ENCODE assay signal across 8 mouse cellular contexts in the genomic region with DNA sequence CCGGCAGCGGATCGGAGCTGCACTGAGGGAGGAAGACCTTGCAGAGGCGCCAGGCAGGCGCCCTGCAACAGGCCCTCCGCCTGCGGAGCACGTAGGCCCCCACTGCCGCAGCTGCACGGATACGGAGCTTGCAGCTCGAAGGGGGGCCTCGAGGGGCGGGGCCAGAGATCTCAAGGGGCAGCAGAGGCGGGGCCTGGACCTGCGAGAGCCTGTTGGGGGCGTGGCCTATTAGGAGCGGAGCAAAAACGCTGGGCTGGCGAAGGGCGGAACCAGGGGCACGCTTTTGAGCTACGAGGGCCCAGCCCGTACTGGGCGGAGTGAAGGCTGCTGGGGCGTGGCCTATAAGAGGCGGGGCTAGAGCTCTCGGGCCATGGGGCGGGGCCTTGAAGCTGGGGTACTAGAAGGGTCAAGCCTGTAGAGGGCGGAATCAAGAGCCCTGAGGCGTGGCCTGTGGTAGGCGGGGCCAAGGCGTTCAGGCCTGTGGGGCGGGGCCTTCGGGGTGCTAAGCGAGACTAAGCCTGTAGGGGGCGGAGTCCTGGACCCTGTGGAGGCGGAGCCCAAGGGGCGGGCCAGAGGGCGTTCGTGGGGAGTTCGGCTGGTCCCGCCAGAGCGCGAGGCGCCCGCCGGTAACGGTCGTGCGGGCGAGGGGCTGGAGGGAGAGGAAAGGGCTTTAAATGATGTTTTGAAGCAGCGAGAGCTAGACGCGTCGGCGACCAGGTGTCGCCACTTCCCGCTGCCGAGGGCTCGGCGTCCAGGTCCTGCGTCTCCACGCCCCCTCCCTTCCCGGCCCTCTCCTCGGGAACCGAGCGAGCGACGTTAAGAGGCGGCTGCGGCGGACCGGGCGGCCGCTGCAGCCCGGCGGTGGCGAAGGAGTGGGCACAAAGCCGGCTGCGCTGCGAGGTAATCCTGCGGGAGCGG. TPM values are rescaled to one million over a fixed set of nuclear protein-coding genes. Genes with fewer than 3 reads are reported as not detected.
DNase-seq lines count a peak whose midpoint lies in the region; ATAC-seq and TF ChIP-seq lines count a peak whose summit lies in the region.

No protein-coding gene starts in this region.

- no peaks in the 10 kb centered on the region for H3K9me3 ChIP-seq in ES-E14 (ENCODE audit: control insufficient read depth, insufficient read depth, low read depth, low read length)
- no peaks in the 10 kb centered on the region for H3K9me3 ChIP-seq in forebrain, embryonic 15.5 days

- WGBS in forebrain, embryonic 15.5 days, result under 1% methylated on average over 84 of the region's 84 CpGs
- WGBS in lung, adult 2 months, result under 1% methylated on average over 83 of the region's 84 CpGs

- peaks cover 3 to 5% of the 10 kb centered on the region in 2 experiments; a peak in 1 of 4 replicates for H3K4me1 ChIP-seq in ES-E14 (ENCODE audit: control insufficient read depth in 2 of 2, insufficient read depth in 2 of 2, low read length in 2 of 2, poor library complexity in 1 of 2)
- H3K4me1 ChIP-seq in forebrain, embryonic 15.5 days, result peaks cover 30% of the 10 kb centered on the region
- H3K4me1 ChIP-seq in lung, adult 2 months (ENCODE audit: control insufficient read depth, insufficient read depth, low read length), result no peaks in the 10 kb centered on the region; the same call in 1 of the 2 replicates

- peak; percentile 94 for ATAC-seq in forebrain, embryonic 15.5 days (replicated peaks)
- peak; percentile 88 for ATAC-seq in neutrophil, adult 5-6 weeks (ENCODE audit: extremely low read depth, insufficient number of reproducible peaks, low FRiP score, poor library complexity, severe bottlenecking)

- 0 out of 2 replicates have a peak, but pooled peaks have one; percentile 2 for TF ChIP-seq CTCF in lung, adult 2 months (IDR thresholded peaks at IDR 0.05; ENCODE audit: insufficient read depth, low read length)

- H3K27ac ChIP-seq in ES-E14 (ENCODE audit: insufficient read depth, low read depth, low read length, poor library complexity, severe bottlenecking), result no peak overlapping the region
- peak overlapping the region; percentile 54 for H3K27ac ChIP-seq in forebrain, embryonic 15.5 days (replicated peaks)

- TF ChIP-seq POLR2A in lung, adult 2 months (IDR thresholded peaks at IDR 0.05; ENCODE audit: borderline replicate concordance, extremely low read depth, low read depth, low read length), result peak; percentile 99

- intact Hi-C loops in heart, postnatal 25 days (cut with DNase I), result loop anchor here (2.0 to 10.0 kb wide), 6 partner anchors 35 to 222 kb away; partner anchors contain the start of gene Mxi1

- H3K9ac ChIP-seq in ES-E14 (ENCODE audit: insufficient read depth, low read depth, low read length, poor library complexity, severe bottlenecking), result peak overlapping the region; percentile 77
- peak overlapping the region; percentile 76 for H3K9ac ChIP-seq in forebrain, embryonic 15.5 days (replicated peaks)

- peak overlapping the region; percentile 97 for H3K4me2 ChIP-seq in forebrain, embryonic 15.5 days (replicated peaks)

- in situ Hi-C loops in ES-E14 (cut with MboI; ENCODE audit: low sequenced_read_pairs in 2 of 2, unreplicated experiment in 2 of 2), result no loop called here

- H3K27me3 ChIP-seq in forebrain, embryonic 15.5 days, result no peaks in the 10 kb centered on the region

- DNase-seq in ES-E14 (ENCODE audit: low read depth, low spot score), result peak; percentile 99
- peak; percentile 100 for DNase-seq in cerebellum, adult 11-12 months
- DNase-seq in heart, postnatal 25 days (ENCODE audit: low spot score), result peak; percentile 100
- DNase-seq in layer of hippocampus, adult 18-20 months (ENCODE audit: low spot score in 2 of 2), result peak; percentile 100
- peak; percentile 100 for DNase-seq in lung, adult 2 months
- DNase-seq in thymus, adult 18-20 months, result peak; percentile 100

- peak overlapping the region; percentile 84 to 89 for H3K4me3 ChIP-seq in ES-E14 (ENCODE audit: insufficient read depth in 1 of 2, low read depth in 1 of 2, low read length in 2 of 2, poor library complexity in 1 of 2, severe bottlenecking in 1 of 2)
- peak overlapping the region; percentile 91 for H3K4me3 ChIP-seq in forebrain, embryonic 15.5 days
- H3K4me3 ChIP-seq in lung, adult 2 months (replicated peaks; ENCODE audit: extremely low read depth, low read depth, low read length), result peak overlapping the region; percentile 94

- H3K36me3 ChIP-seq in ES-E14 (ENCODE audit: control insufficient read depth, insufficient read depth, low read length, poor library complexity, severe bottlenecking), result no peaks in the 10 kb centered on the region
- no peaks in the 10 kb centered on the region for H3K36me3 ChIP-seq in forebrain, embryonic 15.5 days

TF ChIP-seq in ES-E14, 5 proteins besides CTCF, POLR2A, EP300 and RAD21:
- TF ChIP-seq ZC3H11A (IDR thresholded peaks at IDR 0.05; ENCODE audit: borderline replicate concordance, low read depth, low read length), result no peak
- TF ChIP-seq ZNF384 (IDR thresholded peaks at IDR 0.05; ENCODE audit: low read depth, low read length), result no peak
- no peak for TF ChIP-seq CHD2 (IDR thresholded peaks at IDR 0.05; ENCODE audit: low read depth, low read length)
- TF ChIP-seq MAFK (IDR thresholded peaks at IDR 0.05; ENCODE audit: insufficient read depth, low read depth, low read length), result 0 out of 2 replicates have a peak, but pooled peaks have one; percentile 15
- TF ChIP-seq HCFC1 (IDR thresholded peaks at IDR 0.05; ENCODE audit: borderline replicate concordance, insufficient read depth, low read length), result 0 out of 2 replicates have a peak, but pooled peaks have one; percentile 47

RNA-seq across cellular contexts. Expression of gene Add3, which starts 2.2 kb away (rescaled TPM):
- 8.5 and 11.8 TPM in 2 replicates for total RNA-seq in ES-E14 (2012; rRNA removed)
- 29.9 and 31.5 TPM in 2 replicates for polyA plus RNA-seq in forebrain, embryonic 15.5 days (2015; fragmentation: Nextera tagmentation; extraction: Ambion mirVana)
- 10 to 100 TPM; 50.2 to 53.3 TPM for total RNA-seq in heart, postnatal 25 days (2021)
- total RNA-seq in layer of hippocampus, adult 18-20 months (2021), result 100 to 1,000 TPM; 126 to 129 TPM
- polyA plus RNA-seq in lung, adult 2 months (2012; rRNA removed), result 40.0 and 53.0 TPM in 2 replicates
- total RNA-seq in neutrophil, adult 5-6 weeks (2017), result 397 and 420 TPM in 2 replicates
